Mouse (Mus musculus): Measurements from ENCODE around the gene Foxn3.

- TF ChIP-seq CTCF (IDR thresholded peaks at IDR 0.05; ENCODE audit: borderline replicate concordance, insufficient read depth, low read depth, low read length) (no peak), POLR2A (IDR thresholded peaks at IDR 0.05; ENCODE audit: borderline replicate concordance, insufficient read depth, low read length) (no peak)
Measured at GRCm38 (mm10) chr12:99233386-99233785, 330.0 kb downstream of the Foxn3 start.

Measured in cerebellum, adult 2 months (tissue).